11 mouse cellular contexts compared by ENCODE assay signal in genomic region chr10:128772895-128773294, GRCm38 (mm10). TPM values are rescaled to one million over a fixed set of nuclear protein-coding genes. Genes with fewer than 3 reads are reported as not detected.
DNase-seq lines count a peak whose midpoint lies in the region; ATAC-seq and TF ChIP-seq lines count a peak whose summit lies in the region.
"Had no signal": no experiment of that assay in that cellular context is flagged by ENCODE, and none has a peak within 500 bp of the region (broad histone marks: within the 10 kb centered on the region; RNA-seq: fewer than 3 reads in every experiment).

No protein-coding gene starts in this region.

- peak; percentile 61 for TF ChIP-seq CTCF in kidney, postnatal 0 days (IDR thresholded peaks at IDR 0.05; ENCODE audit: low read depth)
- peak; percentile 61 for TF ChIP-seq CTCF in Patski (IDR thresholded peaks at IDR 0.05)
- TF ChIP-seq CTCF in liver, postnatal 0 days (IDR thresholded peaks at IDR 0.05; ENCODE audit: low read depth): peak; percentile 60

- WGBS in kidney, postnatal 0 days: 72% methylated on average over 2 of the region's 2 CpGs
- WGBS in kidney, embryonic 15.5 days: 80% methylated on average over 2 of the region's 2 CpGs
- 73% methylated on average over 2 of the region's 2 CpGs for WGBS in liver, postnatal 0 days (ENCODE audit: insufficient replicate concordance)

- TF ChIP-seq EP300 in liver, postnatal 0 days (IDR thresholded peaks at IDR 0.05; ENCODE audit: low read depth): no peak

- peak; percentile 12 for DNase-seq in kidney, postnatal 0 days (ENCODE audit: low spot score)
- DNase-seq in CD4-positive helper T cell, adult 2 months (ENCODE audit: low read depth, low spot score): peak; percentile 21
- DNase-seq in Patski (ENCODE audit: low read depth, low spot score): no peak
- no peak for DNase-seq in liver, postnatal 0 days
- no peak for DNase-seq in right cerebral cortex, postnatal 25 days
- no peak for DNase-seq in cerebellum, postnatal 4 days (ENCODE audit: low spot score in 2 of 2)
- DNase-seq: lung, postnatal 14 days had no signal

- no peak for ATAC-seq in kidney, postnatal 0 days (replicated peaks; ENCODE audit: low FRiP score, low read depth)
- ATAC-seq in kidney, embryonic 15.5 days (replicated peaks; ENCODE audit: low FRiP score): no peak
- ATAC-seq in Patski: no peak
- ATAC-seq in liver, postnatal 0 days: no peak
- ATAC-seq: forebrain, embryonic 13.5 days had no signal

- in situ Hi-C loops in Patski (cut with MboI; ENCODE audit: low pct_unique_long_range_greater_than_20kb): no loop called here

- H3K9me3 ChIP-seq in kidney, postnatal 0 days (replicated peaks; ENCODE audit: low read length): no peaks in the 10 kb centered on the region
- no peaks in the 10 kb centered on the region for H3K9me3 ChIP-seq in kidney, embryonic 15.5 days (replicated peaks)
- H3K9me3 ChIP-seq in liver, postnatal 0 days (ENCODE audit: low read length): no peaks in the 10 kb centered on the region
- H3K9me3 ChIP-seq: forebrain, embryonic 13.5 days; hindbrain, embryonic 10.5 days had no signal

- CTCF ChIA-PET in Patski (lab: Charles Lee): interaction anchor here (1.1 to 2.2 kb wide), 5 partner anchors 10 to 28 kb away, joined by 3 to 9 read pairs (median 4); partner anchors contain the start of gene Mmp19

- no peaks in the 10 kb centered on the region for H3K27me3 ChIP-seq in kidney, postnatal 0 days (ENCODE audit: insufficient read depth, low read length)
- H3K27me3 ChIP-seq in kidney, embryonic 15.5 days: no peaks in the 10 kb centered on the region
- H3K27me3 ChIP-seq in Patski: no peaks in the 10 kb centered on the region
- no peaks in the 10 kb centered on the region for H3K27me3 ChIP-seq in liver, postnatal 0 days (ENCODE audit: insufficient read depth, low read length)
- H3K27me3 ChIP-seq: forebrain, embryonic 13.5 days had no signal

- H3K4me3 ChIP-seq in kidney, postnatal 0 days (replicated peaks; ENCODE audit: low read depth, low read length): no peak overlapping the region
- no peak overlapping the region for H3K4me3 ChIP-seq in kidney, embryonic 15.5 days (replicated peaks)
- H3K4me3 ChIP-seq in liver, postnatal 0 days (ENCODE audit: low read depth, low read length): no peak overlapping the region
- H3K4me3 ChIP-seq: forebrain, embryonic 13.5 days; hindbrain, embryonic 10.5 days; myocyte had no signal

- H3K36me3 ChIP-seq in kidney, postnatal 0 days (ENCODE audit: insufficient read depth, low read length): no peaks in the 10 kb centered on the region
- peaks cover 4% of the 10 kb centered on the region for H3K36me3 ChIP-seq in kidney, embryonic 15.5 days
- H3K36me3 ChIP-seq in liver, postnatal 0 days (replicated peaks; ENCODE audit: insufficient read depth, low read length): no peaks in the 10 kb centered on the region

- no peak overlapping the region for H3K9ac ChIP-seq in kidney, postnatal 0 days (ENCODE audit: low read depth, low read length)
- no peak overlapping the region for H3K9ac ChIP-seq in kidney, embryonic 15.5 days
- H3K9ac ChIP-seq in liver, postnatal 0 days (replicated peaks): no peak overlapping the region
- H3K9ac ChIP-seq: forebrain, embryonic 13.5 days had no signal

- POLR2A ChIA-PET in Patski (lab: Charles Lee): no interaction called here

- no peaks in the 10 kb centered on the region for H3K4me1 ChIP-seq in kidney, postnatal 0 days (replicated peaks; ENCODE audit: insufficient read depth, low read length)
- no peaks in the 10 kb centered on the region for H3K4me1 ChIP-seq in kidney, embryonic 15.5 days
- no peaks in the 10 kb centered on the region for H3K4me1 ChIP-seq in liver, postnatal 0 days (ENCODE audit: insufficient read depth)
- H3K4me1 ChIP-seq: forebrain, embryonic 13.5 days; hindbrain, embryonic 10.5 days had no signal

- H3K4me2 ChIP-seq in kidney, postnatal 0 days (ENCODE audit: low read length): no peak overlapping the region
- no peak overlapping the region for H3K4me2 ChIP-seq in kidney, embryonic 15.5 days
- H3K4me2 ChIP-seq in liver, postnatal 0 days (ENCODE audit: low read depth, low read length): no peak overlapping the region
- H3K4me2 ChIP-seq: forebrain, embryonic 13.5 days had no signal

- no peak overlapping the region for H3K27ac ChIP-seq in kidney, postnatal 0 days
- H3K27ac ChIP-seq in kidney, embryonic 15.5 days: no peak overlapping the region
- H3K27ac ChIP-seq in liver, postnatal 0 days (ENCODE audit: low read depth): no peak overlapping the region
- H3K27ac ChIP-seq: forebrain, embryonic 13.5 days; hindbrain, embryonic 10.5 days had no signal

RNA-seq across cellular contexts. Expression of gene Mmp19, which starts 17.8 kb away (rescaled TPM):
- polyA plus RNA-seq in kidney, postnatal 0 days (2015; fragmentation: Nextera tagmentation; extraction: Ambion mirVana): 0.55 and 0.64 TPM in 2 replicates
- polyA plus RNA-seq in kidney, embryonic 15.5 days (2015; fragmentation: Nextera tagmentation; extraction: Ambion mirVana): 0.73 and 1.6 TPM in 2 replicates
- polyA plus RNA-seq in Patski (2021): 18.6 TPM
- polyA plus RNA-seq in liver, postnatal 0 days (2015; fragmentation: Nextera tagmentation; extraction: Ambion mirVana): 11.3 and 13.5 TPM in 2 replicates

RNA-seq across cellular contexts. Expression of gene Pym1, which starts 25.2 kb away (rescaled TPM):
- 35.0 and 36.3 TPM in 2 replicates for polyA plus RNA-seq in kidney, postnatal 0 days (2015; fragmentation: Nextera tagmentation; extraction: Ambion mirVana)
- polyA plus RNA-seq in kidney, embryonic 15.5 days (2015; fragmentation: Nextera tagmentation; extraction: Ambion mirVana): 40.2 and 41.4 TPM in 2 replicates
- 37.8 TPM for polyA plus RNA-seq in Patski (2021)
- 14.9 and 17.8 TPM in 2 replicates for polyA plus RNA-seq in liver, postnatal 0 days (2015; fragmentation: Nextera tagmentation; extraction: Ambion mirVana)

RNA-seq across cellular contexts. Expression of gene Dgka, which starts 28.2 kb away (rescaled TPM):
- 5.4 and 6.4 TPM in 2 replicates for polyA plus RNA-seq in kidney, postnatal 0 days (2015; fragmentation: Nextera tagmentation; extraction: Ambion mirVana)
- 5.9 and 6.0 TPM in 2 replicates for polyA plus RNA-seq in kidney, embryonic 15.5 days (2015; fragmentation: Nextera tagmentation; extraction: Ambion mirVana)
- 9.9 TPM for polyA plus RNA-seq in Patski (2021)
- 2.5 and 2.9 TPM in 2 replicates for polyA plus RNA-seq in liver, postnatal 0 days (2015; fragmentation: Nextera tagmentation; extraction: Ambion mirVana)

RNA-seq across cellular contexts. Expression of gene Dnajc14, which starts 31.0 kb away (rescaled TPM):
- polyA plus RNA-seq in kidney, postnatal 0 days (2015; fragmentation: Nextera tagmentation; extraction: Ambion mirVana): 46.2 and 48.5 TPM in 2 replicates
- 54.0 and 56.0 TPM in 2 replicates for polyA plus RNA-seq in kidney, embryonic 15.5 days (2015; fragmentation: Nextera tagmentation; extraction: Ambion mirVana)
- polyA plus RNA-seq in Patski (2021): 81.8 TPM
- polyA plus RNA-seq in liver, postnatal 0 days (2015; fragmentation: Nextera tagmentation; extraction: Ambion mirVana): 12.9 and 15.0 TPM in 2 replicates

RNA-seq across cellular contexts. Expression of gene Tmem198b, which starts 31.3 kb away (rescaled TPM):
- 11.7 and 13.2 TPM in 2 replicates for polyA plus RNA-seq in kidney, postnatal 0 days (2015; fragmentation: Nextera tagmentation; extraction: Ambion mirVana)
- polyA plus RNA-seq in kidney, embryonic 15.5 days (2015; fragmentation: Nextera tagmentation; extraction: Ambion mirVana): 16.7 and 20.6 TPM in 2 replicates
- 26.7 TPM for polyA plus RNA-seq in Patski (2021)
- 2.3 and 2.5 TPM in 2 replicates for polyA plus RNA-seq in liver, postnatal 0 days (2015; fragmentation: Nextera tagmentation; extraction: Ambion mirVana)

Comparison
In these comparisons a context has a peak if more than half of its experiments do, and no peak if none do; other contexts are left out.
1. DNase-seq: peak in kidney, postnatal 0 days (single experiment) and CD4-positive helper T cell, adult 2 months (single experiment); none in Patski (single experiment), liver, postnatal 0 days (single experiment), right cerebral cortex, postnatal 25 days (single experiment) and cerebellum, postnatal 4 days (0 of 2).
2. Peak in every context shown above with its lines, with median percentiles within 50 percentile points of each other: CTCF ChIP-seq.